Mouse (Mus musculus) layer of hippocampus, adult 18-20 months (tissue): ENCODE data around the gene Cox8b. TPM values are rescaled to one million over a fixed set of nuclear protein-coding genes. Genes with fewer than 3 reads are reported as not detected.
A peak's percentile ranks its signal among the peaks of the same experiment; 100 is the strongest.

Experiments
- DNase-seq, 2 experiments: peaks; one replicate each; pipeline ENCODE4 v3.0.0; 2022; ENCODE audit warnings: low spot score in 2 of 2
- total RNA-seq, 2 experiments: library from RNA; stranded (reverse); gene quantifications; 2 replicates each; pipeline ENCODE4 v1.2.3; 2021

The Cox8b gene
- total RNA-seq, 2 experiments from 2014 or later: 1.2 to 3.7 TPM

- DNase-seq: no peak
Measured at GRCm38 (mm10) chr7:140877364-140877763, 22.9 kb downstream of the Cox8b start.

- no peak for DNase-seq
Measured at GRCm38 (mm10) chr7:140874224-140874623, 26.0 kb downstream of the Cox8b start.

DNA sequence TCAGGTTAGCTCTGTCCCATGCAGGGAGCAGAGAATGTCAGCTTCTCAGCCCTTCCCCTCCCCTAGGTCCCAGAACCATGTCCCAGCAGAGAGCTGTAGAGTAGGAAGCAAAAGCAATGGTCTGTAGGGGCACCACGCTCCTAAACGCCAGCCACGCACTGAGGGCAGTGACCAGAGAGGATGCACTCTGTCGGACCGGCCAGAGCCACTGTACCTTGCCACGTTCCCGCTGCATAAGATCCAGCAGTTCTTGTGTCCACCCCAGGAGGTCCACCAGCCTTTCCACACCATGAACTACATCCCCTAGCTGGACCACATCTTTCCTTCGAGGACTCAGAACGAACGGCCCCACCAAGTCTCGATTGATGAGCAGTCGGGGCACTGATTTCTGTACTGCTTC lies 35.5 kb downstream of the Cox8b start:
- no peak for DNase-seq

- no peak for DNase-seq
Measured at GRCm38 (mm10) chr7:140860728-140861127, 39.5 kb downstream of the Cox8b start.

GRCm38 (mm10) chr7:140859997-140860396 lies 40.2 kb downstream of the Cox8b start:
- no peak for DNase-seq

DNA sequence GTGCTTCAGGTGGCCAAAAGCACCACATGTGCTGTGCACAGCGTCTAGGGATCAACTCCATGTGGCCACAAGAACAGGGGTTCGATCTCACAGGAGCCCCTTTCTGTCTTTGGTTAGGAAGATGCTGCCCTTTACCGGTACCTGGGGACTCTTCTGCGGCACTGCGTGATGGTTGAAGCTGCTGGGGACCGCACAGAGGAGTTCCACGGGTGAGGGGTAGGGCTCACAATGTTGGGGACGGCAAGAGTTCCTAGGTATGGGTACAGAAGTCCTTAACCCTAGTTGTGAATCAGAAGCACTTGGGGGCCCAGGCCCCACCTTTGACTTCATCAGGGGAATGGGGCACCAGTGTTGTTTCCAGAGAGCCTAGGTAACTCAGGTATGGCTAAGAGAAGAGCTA lies 41.5 kb downstream of the Cox8b start:
- DNase-seq: no peak

DNA sequence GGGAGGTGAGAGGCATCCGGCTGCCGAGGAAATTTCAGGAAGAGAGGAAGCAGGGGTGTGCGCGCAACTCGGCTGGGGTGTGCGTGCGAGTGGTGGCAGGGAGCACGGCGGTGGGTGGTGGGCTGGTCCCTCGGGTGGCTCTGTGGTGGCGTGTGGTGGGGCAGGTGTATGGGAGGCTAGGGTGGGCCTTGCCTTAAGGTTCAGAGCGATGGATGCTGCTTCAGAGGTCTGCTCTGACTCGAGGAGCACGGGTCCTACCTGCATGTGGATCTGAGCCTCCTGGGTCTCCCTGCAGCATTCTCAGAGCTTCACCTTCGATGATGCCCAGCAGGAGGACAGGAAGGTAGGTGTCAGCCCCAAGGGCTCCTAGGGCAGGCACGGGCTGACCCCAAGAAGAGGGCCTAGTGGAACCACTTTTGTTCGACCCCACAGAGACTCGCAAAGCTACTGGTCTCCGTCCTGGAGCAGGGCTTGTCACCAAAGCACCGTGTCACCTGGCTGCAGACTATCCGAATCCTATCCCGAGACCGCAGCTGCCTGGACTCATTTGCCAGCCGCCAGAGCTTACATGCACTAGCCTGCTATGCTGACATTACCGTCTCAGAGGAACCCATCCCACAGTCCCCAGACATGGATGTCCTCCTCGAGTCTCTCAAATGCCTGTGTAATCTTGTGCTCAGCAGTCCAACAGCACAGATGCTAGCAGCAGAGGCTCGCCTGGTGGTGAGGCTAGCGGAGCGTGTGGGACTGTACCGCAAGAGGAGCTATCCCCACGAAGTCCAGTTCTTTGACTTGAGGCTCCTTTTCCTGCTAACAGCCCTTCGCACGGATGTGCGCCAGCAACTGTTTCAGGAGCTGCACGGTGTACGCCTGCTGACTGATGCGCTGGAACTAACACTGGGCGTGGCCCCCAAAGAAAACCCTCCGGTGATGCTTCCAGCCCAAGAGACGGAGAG lies 42.4 kb downstream of the Cox8b start, which contains the start of gene Bet1l:
Bet1l (minus strand) TSS at position 28 of the 956 bp plus-strand sequence.
- no peak for DNase-seq

DNA sequence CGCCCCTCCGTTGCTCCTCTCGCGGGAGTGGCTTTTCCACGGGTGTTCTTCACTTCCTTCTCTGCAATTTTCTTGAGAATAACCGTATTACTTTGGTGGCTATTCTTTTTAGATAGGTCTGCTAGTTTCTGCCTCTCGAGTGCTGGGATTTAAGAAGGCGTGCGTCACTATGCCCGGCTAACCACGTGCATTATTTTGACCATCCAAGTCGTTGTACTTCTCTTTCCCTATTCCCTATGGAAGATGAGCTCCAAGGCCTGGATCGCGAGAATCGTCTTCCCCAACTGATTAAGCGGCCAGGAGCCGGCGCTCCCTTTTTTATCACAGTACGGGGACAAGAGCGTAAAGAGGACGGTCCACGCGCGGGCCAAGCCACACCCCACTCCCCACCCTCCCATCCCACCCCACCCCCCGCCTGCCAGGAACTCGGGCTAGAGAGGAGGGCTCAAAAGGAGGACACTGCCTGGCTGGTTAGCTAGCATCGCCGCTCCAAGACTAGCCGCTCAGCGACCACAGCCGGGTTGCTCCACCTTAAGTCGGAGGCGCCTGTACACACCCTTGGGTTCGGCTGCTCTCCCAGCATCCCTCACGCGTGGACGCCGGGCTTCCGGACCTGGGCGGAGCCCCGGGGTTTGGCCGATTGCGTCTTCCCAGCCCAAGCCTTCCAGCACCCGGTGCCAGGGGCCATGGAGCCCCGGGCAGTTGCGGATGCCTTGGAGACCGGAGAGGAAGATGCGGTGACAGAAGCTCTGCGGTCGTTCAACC lies 43.3 kb downstream of the Cox8b start, which contains the start of gene Ric8a:
Ric8a (plus strand) TSS at position 173 of the 765 bp plus-strand sequence.
- DNase-seq: peak; percentile 84 to 91

DNA sequence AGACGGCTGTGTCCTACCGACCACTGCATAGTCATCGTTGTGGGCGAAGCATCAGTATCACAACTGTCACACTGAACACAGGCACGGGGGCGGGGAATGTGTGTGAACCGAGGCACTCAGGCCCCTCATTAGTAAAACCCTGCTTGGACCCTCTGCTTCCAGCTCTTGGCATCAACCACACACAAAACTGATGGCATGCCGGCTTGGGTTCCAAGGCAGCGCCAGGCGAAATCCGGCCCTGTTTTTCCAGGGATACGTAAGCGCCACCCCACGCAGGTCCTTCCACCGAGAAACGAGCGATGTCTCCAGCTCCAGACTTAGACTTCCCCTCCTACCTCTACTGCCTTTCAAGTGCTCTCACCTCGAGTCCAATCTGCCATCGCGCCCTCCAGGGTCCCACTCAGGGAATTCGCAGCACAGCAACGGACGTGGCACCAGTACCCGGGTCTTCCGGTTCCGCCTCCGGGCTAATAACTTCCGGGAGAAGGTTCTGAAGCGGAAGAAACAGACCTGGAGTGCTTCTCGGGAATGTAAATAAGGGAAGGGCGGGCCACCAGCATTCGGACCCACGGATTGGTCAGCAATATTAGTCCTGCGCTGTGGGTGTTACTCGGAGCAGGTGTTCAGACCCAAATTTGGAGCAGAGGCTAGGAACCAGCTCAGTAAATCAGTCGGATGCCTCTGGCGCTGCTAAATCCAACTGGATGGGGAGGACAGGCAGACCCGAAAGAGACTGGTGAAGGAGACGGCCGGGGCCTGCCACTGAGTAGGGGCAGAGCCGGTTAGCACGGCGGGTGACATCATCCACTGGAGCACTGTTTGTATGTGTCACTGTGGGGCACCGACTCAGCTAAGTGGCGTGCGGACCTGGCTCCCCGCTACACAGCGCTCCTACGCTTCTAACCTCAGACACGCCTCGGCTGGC lies 44.1 kb downstream of the Cox8b start, which contains the start of gene Gm45785:
Gm45785 (minus strand) TSS at position 472 of the 925 bp plus-strand sequence.
- peak; percentile 79 to 92 for DNase-seq

DNA sequence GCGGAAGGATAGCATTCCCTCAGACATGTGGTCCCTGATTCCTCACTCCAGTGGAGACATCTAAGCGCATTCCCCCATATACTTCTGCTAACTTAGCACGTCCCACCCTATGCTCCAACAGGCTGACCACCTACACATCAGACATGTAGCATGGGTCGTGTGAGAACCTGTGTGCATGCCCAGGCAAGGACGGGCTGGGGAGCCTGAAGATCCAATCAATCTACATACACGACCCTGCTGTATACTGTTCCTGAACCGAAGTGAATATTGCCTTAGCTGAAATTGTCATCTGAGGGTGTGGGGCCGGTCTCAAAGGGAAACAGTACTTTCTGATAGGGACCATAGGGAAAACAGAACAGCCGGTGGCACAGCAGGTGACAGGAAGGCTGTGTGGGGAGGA lies 45.1 kb downstream of the Cox8b start:
- DNase-seq: no peak

DNA sequence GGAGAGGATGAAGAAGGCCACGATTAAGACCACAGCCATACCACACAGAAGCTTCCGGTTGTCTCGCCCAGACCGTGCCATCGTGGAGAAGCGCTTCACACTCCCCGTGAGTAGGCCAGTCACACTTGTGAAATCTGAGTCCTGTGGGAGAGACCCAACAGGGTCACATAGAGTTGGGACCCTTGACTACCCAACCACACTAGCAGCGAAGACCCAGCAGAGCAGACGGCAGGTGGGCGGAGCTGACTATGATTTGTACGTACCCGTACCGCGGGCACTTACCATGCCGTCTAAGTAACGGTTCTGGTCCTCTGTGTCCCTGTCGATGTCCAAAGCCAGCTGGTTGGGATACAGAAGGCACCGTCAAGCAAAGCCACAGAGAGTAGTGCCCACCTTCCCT lies 45.8 kb downstream of the Cox8b start:
- DNase-seq: no peak

GRCm38 (mm10) chr7:140853386-140853785 lies 46.9 kb downstream of the Cox8b start:
- DNase-seq: no peak

DNA sequence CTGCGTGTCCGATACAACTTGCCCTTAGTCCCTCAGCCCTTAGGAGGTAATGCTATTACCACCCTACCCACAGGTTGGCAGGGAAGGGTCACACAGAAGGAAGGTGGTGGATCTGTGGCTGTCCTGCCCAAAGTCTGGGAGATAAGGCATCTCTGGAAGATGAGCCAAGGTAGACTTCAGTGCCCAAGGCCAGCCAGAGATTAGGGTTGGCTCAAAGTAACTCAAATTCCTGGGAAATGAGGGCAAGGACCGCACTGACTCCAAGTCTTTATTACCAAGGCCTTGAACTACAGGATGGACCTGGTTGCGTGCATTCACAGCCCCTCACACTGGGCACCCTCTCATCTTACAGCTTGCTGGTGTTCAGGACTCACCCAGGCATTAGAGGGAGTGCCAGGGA lies 48.3 kb downstream of the Cox8b start:
- DNase-seq: no peak

Other genes starting within 250 kb of the Cox8b start
- under 1 TPM; 0.13 to 0.15 TPM for gene Olfr539, start 240.5 kb downstream of the Cox8b start, total RNA-seq
- gene Olfr45, start 218.5 kb downstream of the Cox8b start, total RNA-seq: under 1 TPM in 1 of 2 experiments, not detected in 1; 0.10 TPM
- gene Olfr541, start 203.2 kb downstream of the Cox8b start, total RNA-seq: not detected
- gene Cyp2e1, start 136.7 kb downstream of the Cox8b start, total RNA-seq: not detected
- gene Syce1, start 112.6 kb downstream of the Cox8b start, total RNA-seq: not detected
- gene Zfp941, start 78.3 kb downstream of the Cox8b start, total RNA-seq: 10 to 100 TPM; 12.8 to 14.9 TPM
- gene Urah, start 65.4 kb downstream of the Cox8b start, total RNA-seq: 1 to 10 TPM in 1 of 2 experiments, under 1 TPM in 1; 0.99 to 2.3 TPM
- gene Scgb1c1, start 54.9 kb downstream of the Cox8b start, total RNA-seq: not detected
- not detected for gene Odf3, start 52.6 kb downstream of the Cox8b start, total RNA-seq
- gene Gm45785, start 44.1 kb downstream of the Cox8b start, total RNA-seq: 1 to 10 TPM in 1 of 2 experiments, under 1 TPM in 1; 0.37 to 1.2 TPM
- gene Ric8a, start 43.5 kb downstream of the Cox8b start, total RNA-seq: 10 to 100 TPM; 68.9 to 73.1 TPM
- gene Bet1l, start 42.9 kb downstream of the Cox8b start, total RNA-seq: 10 to 100 TPM; 24.7 to 26.2 TPM
- 100 to 1,000 TPM; 104 to 112 TPM for gene Psmd13, start 18.5 kb downstream of the Cox8b start, total RNA-seq
- 10 to 100 TPM; 75.3 to 75.8 TPM for gene Sirt3, start 18.1 kb downstream of the Cox8b start, total RNA-seq
- under 1 TPM; 0.48 to 0.50 TPM for gene Nlrp6, start 20.5 kb upstream of the Cox8b start, total RNA-seq
- 1 to 10 TPM; 4.0 to 4.6 TPM for gene Pgghg, start 40.9 kb upstream of the Cox8b start, total RNA-seq
- gene Ifitm5, start 49.8 kb upstream of the Cox8b start, total RNA-seq: not detected
- not detected for gene Gm45717, start 55.5 kb upstream of the Cox8b start, total RNA-seq
- 10 to 100 TPM; 11.0 to 12.9 TPM for gene Ifitm2, start 55.5 kb upstream of the Cox8b start, total RNA-seq
- 1 to 10 TPM; 1.1 to 1.7 TPM for gene Ifitm1, start 66.8 kb upstream of the Cox8b start, total RNA-seq
- gene Ifitm3, start 110.3 kb upstream of the Cox8b start, total RNA-seq: 10 to 100 TPM in 1 of 2 experiments, 1 to 10 TPM in 1; 8.0 to 11.4 TPM
- gene Ifitm6, start 117.5 kb upstream of the Cox8b start, total RNA-seq: not detected
- gene Gm17387, start 128.7 kb upstream of the Cox8b start, total RNA-seq: not detected
- gene B4galnt4, start 160.7 kb upstream of the Cox8b start, total RNA-seq: 10 to 100 TPM; 84.2 to 86.8 TPM
- not detected for gene Pkp3, start 177.8 kb upstream of the Cox8b start, total RNA-seq
- 1 to 10 TPM; 1.9 to 2.1 TPM for gene Sigirr, start 200.1 kb upstream of the Cox8b start, total RNA-seq
- not detected for gene Ano9, start 217.4 kb upstream of the Cox8b start, total RNA-seq
- 10 to 100 TPM; 47.4 to 50.6 TPM for gene Ptdss2, start 221.9 kb upstream of the Cox8b start, total RNA-seq